Mouse (Mus musculus) liver, adult 2 months (tissue): Measurements from ENCODE around the gene Fam160a1. TPM values are rescaled to one million over a fixed set of nuclear protein-coding genes. Genes with fewer than 3 reads are reported as not detected.

Experiments used
- DNase-seq: peaks from one replicate; pipeline ENCODE4 v3.0.0-alpha.2; 2011; ENCODE audit warnings: low read depth, low spot score; ENCODE audit errors: extremely low read depth
- H3K27ac ChIP-seq: fragments of 200-500 bp; replicated peaks from 2 replicates; pipeline ENCODE4 v1.5.1; 2012; ENCODE audit warnings: low read depth, mild to moderate bottlenecking, control low read depth, inconsistent platforms, low read length; ENCODE audit not compliant: insufficient read depth
- H3K27me3 ChIP-seq: fragments of 200-500 bp; 2 replicates; pipeline ENCODE4 v1.6.1; 2012; ENCODE audit warnings: mild to moderate bottlenecking, moderate library complexity, low read length, inconsistent platforms; ENCODE audit not compliant: control insufficient read depth, insufficient read depth
- H3K36me3 ChIP-seq: fragments of 200-500 bp; 2 replicates; pipeline ENCODE4 v1.6.1; 2012; ENCODE audit warnings: low read length, inconsistent platforms; ENCODE audit not compliant: control insufficient read depth, insufficient read depth
- H3K4me1 ChIP-seq: fragments of 200-500 bp; 2 replicates; pipeline ENCODE4 v1.6.1; 2011; ENCODE audit warnings: low read length; ENCODE audit not compliant: control insufficient read depth, insufficient read depth
- H3K4me3 ChIP-seq: fragments of 200-500 bp; 2 replicates; pipeline ENCODE4 v1.5.1; 2011; ENCODE audit warnings: low read depth, mild to moderate bottlenecking, control low read depth, low read length, moderate library complexity; ENCODE audit not compliant: insufficient read depth
- H3K79me2 ChIP-seq: fragments of 200-500 bp; 2 replicates; pipeline ENCODE4 v1.6.1; 2012; ENCODE audit warnings: inconsistent platforms, mild to moderate bottlenecking, low read length, moderate library complexity; ENCODE audit not compliant: control insufficient read depth, insufficient read depth
- H3K9ac ChIP-seq: fragments of 200-500 bp; 2 replicates; pipeline ENCODE4 v1.6.1; 2012; ENCODE audit warnings: low read depth, mild to moderate bottlenecking, control low read depth, inconsistent platforms, low read length
- CTCF ChIP-seq: fragments of 200-500 bp; IDR thresholded peaks from 2 replicates; pipeline ENCODE4 v1.5.1; 2011; ENCODE audit warnings: low read depth, low read length, control low read depth
- POLR2A ChIP-seq: fragments of 200-500 bp; IDR thresholded peaks from 2 replicates; pipeline ENCODE4 v1.6.1; 2011; ENCODE audit warnings: low read length, control low read depth; ENCODE audit not compliant: insufficient read depth; ENCODE audit errors: extremely low read depth
- WGBS: fragments of 180-500 bp; shearing (Covaris S2); methylation state at CpG from one replicate; pipeline ENCODE4 v1.1.7; 2018; 5-methylcytosine and 5-hydroxymethylcytosine counted together
- polyA plus RNA-seq: library from polyadenylated mRNA; depleted of rRNA; stranded (reverse); fragments of >200 nt; gene quantifications from 2 replicates; pipeline ENCODE4 v1.2.3, GENCODE M21; 2012
- total RNA-seq: library from RNA; depleted of rRNA; stranded (reverse); fragments of >200 nt; gene quantifications from 2 replicates; pipeline ENCODE4 v1.2.3, GENCODE M21; 2014

Gene Fam160a1
- total and polyA plus RNA-seq, 2 experiments, result 1.8 to 4.7 TPM

GRCm38 (mm10) chr3:85666736-85667135, 150.4 kb downstream of the Fam160a1 start:
- DNase-seq, result no peak
- no peaks in the 10 kb centered on the region for H3K36me3 ChIP-seq
- H3K79me2 ChIP-seq, result no peaks in the 10 kb centered on the region
- no peaks in the 10 kb centered on the region for H3K27me3 ChIP-seq
- H3K4me1 ChIP-seq, result no peaks in the 10 kb centered on the region
- WGBS, result 86% methylated on average over 12 of the region's 12 CpGs
- no peak overlapping the region for H3K4me3 ChIP-seq
- no peak overlapping the region for H3K9ac ChIP-seq
- TF ChIP-seq POLR2A, result no peak
- no peak for TF ChIP-seq CTCF
- no peak overlapping the region for H3K27ac ChIP-seq

DNA sequence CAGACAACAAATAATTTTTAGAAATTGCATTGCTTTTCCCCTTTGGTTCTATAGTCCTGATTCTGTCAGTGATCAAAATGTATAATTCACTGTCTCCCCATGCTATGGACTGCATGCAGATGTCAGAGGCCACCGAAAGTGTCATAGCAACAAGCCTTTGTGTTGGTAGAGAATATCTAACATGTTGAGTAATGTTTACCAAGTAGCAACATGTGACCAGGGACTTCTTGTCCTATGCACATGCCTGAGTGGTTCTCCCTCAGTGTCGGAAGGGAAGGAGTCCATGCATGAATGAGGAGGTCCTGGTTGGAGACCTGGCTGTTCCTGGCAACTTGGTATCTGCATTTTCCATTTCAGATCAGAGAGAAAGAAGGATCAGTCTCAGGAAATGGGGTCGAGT, 150.9 kb downstream of the Fam160a1 start:
- no peak for DNase-seq
- no peak overlapping the region for H3K9ac ChIP-seq
- H3K4me3 ChIP-seq, result no peak overlapping the region
- no peaks in the 10 kb centered on the region for H3K36me3 ChIP-seq
- H3K27ac ChIP-seq, result no peak overlapping the region
- TF ChIP-seq POLR2A, result no peak
- no peaks in the 10 kb centered on the region for H3K4me1 ChIP-seq
- H3K79me2 ChIP-seq, result no peaks in the 10 kb centered on the region
- H3K27me3 ChIP-seq, result no peaks in the 10 kb centered on the region
- 70% methylated on average over 3 of the region's 3 CpGs for WGBS

DNA sequence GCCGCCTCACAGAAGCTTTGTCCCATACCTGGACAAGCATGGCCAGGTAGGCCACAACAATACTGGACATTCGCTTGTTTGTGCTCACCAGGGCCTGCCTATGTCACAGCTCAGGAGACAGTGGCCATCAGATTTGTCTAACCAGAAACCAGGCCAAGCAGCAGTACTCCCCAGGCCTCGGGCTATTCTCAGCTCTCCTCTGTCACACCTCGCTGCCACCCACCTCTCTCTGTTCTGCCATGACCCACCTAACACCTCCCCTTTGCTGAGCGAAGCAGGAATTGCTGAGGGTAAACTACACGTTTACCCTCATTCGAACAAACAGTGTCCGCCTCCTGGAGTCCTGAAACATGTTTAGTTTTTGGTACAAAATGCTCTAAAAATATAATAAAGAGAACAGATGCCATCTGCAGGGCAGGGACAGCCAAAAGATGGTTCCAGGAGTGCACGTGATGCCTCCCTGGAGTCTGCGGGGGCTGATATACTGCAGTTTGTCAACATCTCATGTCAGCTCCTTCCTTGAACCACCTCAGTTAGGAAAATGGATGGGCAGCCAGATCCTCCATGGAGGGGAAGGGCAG, 152.4 kb downstream of the Fam160a1 start:
- H3K27ac ChIP-seq, result no peak overlapping the region
- H3K27me3 ChIP-seq, result no peaks in the 10 kb centered on the region
- H3K4me1 ChIP-seq, result no peaks in the 10 kb centered on the region
- no peak overlapping the region for H3K4me3 ChIP-seq
- H3K79me2 ChIP-seq, result no peaks in the 10 kb centered on the region
- no peaks in the 10 kb centered on the region for H3K36me3 ChIP-seq
- no peak for DNase-seq
- no peak for TF ChIP-seq CTCF
- TF ChIP-seq POLR2A, result no peak
- 89% methylated on average over 10 of the region's 10 CpGs for WGBS
- H3K9ac ChIP-seq, result no peak overlapping the region

DNA sequence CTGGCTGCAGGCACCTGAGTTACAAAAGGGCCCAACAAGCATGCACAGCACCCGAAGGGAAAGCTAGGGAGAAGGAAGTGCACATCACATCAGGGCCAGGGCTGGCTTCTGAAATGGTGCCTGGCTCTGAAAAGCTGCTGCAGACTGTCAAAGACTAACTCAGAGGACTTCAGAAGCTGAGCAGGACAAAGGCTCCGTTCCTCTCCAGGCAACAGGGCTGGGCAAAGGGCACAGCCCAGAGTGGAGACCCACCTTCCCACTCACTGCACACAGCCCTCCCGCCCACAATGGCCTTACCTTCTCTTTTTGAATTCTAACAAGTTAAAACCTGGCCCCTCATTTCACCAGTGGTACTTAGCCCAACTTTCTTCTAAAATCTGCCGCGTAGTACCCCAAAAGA, 153.3 kb downstream of the Fam160a1 start:
- no peak overlapping the region for H3K9ac ChIP-seq
- no peak for DNase-seq
- no peaks in the 10 kb centered on the region for H3K27me3 ChIP-seq
- H3K36me3 ChIP-seq, result no peaks in the 10 kb centered on the region
- H3K79me2 ChIP-seq, result no peaks in the 10 kb centered on the region
- H3K4me3 ChIP-seq, result no peak overlapping the region
- H3K27ac ChIP-seq, result no peak overlapping the region
- WGBS, result 84% methylated on average over 5 of the region's 5 CpGs
- H3K4me1 ChIP-seq, result no peaks in the 10 kb centered on the region
- TF ChIP-seq CTCF (no peak), POLR2A (no peak)

DNA sequence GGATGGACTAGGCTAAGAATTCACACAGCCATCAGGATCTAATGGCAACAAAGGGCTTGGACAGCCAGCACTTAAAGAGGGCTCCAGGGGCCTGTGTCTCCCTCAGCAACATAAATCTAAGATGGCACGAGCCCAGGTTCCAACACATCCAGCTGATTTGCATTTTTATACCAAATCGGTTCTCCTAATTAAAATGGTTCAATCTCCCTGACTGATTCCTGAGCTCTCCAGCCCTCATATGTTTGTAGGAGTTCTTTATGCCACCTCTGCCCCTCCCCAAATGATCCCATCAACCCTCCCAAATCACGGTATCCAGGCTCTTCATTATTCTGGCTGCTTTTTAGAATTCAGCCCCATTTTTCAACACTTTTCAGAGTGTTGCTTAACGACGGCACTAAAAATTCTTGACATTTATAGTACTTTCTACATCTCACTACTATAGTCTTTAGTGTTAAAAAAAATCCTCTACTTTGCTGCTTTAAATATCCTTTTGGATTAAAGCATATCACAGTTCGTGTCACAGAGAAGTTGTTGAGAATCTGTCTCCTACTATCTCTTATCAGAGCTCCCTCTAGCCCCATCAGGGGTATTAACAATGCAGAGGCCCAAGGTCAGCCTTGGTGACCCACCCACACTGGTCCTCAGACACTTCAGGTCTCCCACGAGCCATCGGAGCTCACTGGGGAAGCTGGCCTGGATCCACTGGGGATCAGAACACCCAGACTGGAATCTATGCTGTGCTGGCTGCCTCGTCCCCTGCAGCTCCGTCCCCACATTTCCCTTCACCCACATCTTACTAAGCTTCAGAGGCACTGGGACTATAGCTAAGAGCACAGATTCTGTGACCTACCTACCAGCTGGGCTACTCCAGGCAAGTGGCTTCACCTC, 154.9 kb downstream of the Fam160a1 start:
- TF ChIP-seq POLR2A, result no peak
- Histone ChIP-seq H3K36me3 (no peaks in the 10 kb centered on the region), H3K79me2 (no peaks in the 10 kb centered on the region), H3K27me3 (no peaks in the 10 kb centered on the region), H3K4me3 (no peak overlapping the region), H3K27ac (no peak overlapping the region), H3K4me1 (no peaks in the 10 kb centered on the region), H3K9ac (no peak overlapping the region)
- 85% methylated on average over 10 of the region's 10 CpGs for whole genome bisulfite sequencing
- no peak for DNase-seq

DNA sequence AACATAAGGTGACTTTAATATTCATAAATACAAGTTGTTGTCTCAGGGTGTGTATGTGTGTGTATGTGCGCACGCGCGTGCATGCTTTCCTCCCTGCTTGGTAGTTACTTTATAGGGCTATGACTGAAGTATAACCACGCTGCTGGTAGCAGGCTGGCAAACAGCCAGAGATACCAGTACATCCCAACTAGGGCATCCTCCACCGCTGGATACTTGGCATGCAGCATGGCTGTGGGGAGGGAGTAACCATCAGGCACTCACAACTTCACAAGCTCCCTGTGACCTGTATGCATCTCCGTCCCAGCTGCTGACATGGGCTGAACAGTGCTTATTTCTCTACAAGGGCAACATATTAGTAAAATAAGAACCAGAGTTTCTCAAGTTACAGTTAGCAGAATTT, 157.4 kb downstream of the Fam160a1 start:
- WGBS, result 89% methylated on average over 7 of the region's 7 CpGs
- Histone ChIP-seq H3K4me1 (no peaks in the 10 kb centered on the region), H3K4me3 (no peak overlapping the region), H3K27ac (no peak overlapping the region), H3K27me3 (no peaks in the 10 kb centered on the region), H3K79me2 (no peaks in the 10 kb centered on the region), H3K36me3 (peaks cover 3% of the 10 kb centered on the region; the same call in 1 of the 2 replicates), H3K9ac (no peak overlapping the region)
- TF ChIP-seq POLR2A (no peak), CTCF (no peak)
- DNase-seq, result no peak
